Mouse (Mus musculus) kidney, embryonic 16.5 days (tissue): ENCODE measurements at regions not wholly inside any gene's neighbourhood (a gene's known extent, or its start where the extent isn't known, plus 50 kb on each side); places are given as distances from the start of the nearest gene placed in this dataset.

Experiments used
- ATAC-seq: fragments of 200-750 bp; cut with Nextera tagmentation; 2 replicates; pipeline ENCODE4 v1.8.0; 2017; ENCODE audit warnings: moderate TSS enrichment; ENCODE audit not compliant: low FRiP score, low TSS enrichment
- H3K27ac ChIP-seq: fragments of 300-500 bp; sonication (generic); 2 replicates; pipeline ENCODE4 v1.5.1; 2014; ENCODE audit warnings: low read length
- H3K27me3 ChIP-seq: fragments of 300-500 bp; sonication (generic); 2 replicates; pipeline ENCODE4 v1.6.1; 2014; ENCODE audit warnings: low read length, control low read depth, mixed read lengths; ENCODE audit not compliant: insufficient read depth
- H3K36me3 ChIP-seq: fragments of 300-500 bp; sonication (generic); 2 replicates; pipeline ENCODE4 v1.6.1; 2014; ENCODE audit warnings: low read length, control low read depth, mixed read lengths; ENCODE audit not compliant: insufficient read depth
- H3K4me1 ChIP-seq: fragments of 300-500 bp; sonication (generic); 2 replicates; pipeline ENCODE4 v1.6.1; 2014; ENCODE audit warnings: low read length, control low read depth, mixed read lengths; ENCODE audit not compliant: insufficient read depth
- H3K4me2 ChIP-seq: fragments of 300-500 bp; sonication (generic); replicated peaks from 2 replicates; pipeline ENCODE4 v1.6.1; 2014; ENCODE audit warnings: low read depth, low read length
- H3K4me3 ChIP-seq: fragments of 300-500 bp; sonication (generic); 2 replicates; pipeline ENCODE4 v1.5.1; 2014; ENCODE audit warnings: mild to moderate bottlenecking, low read length
- H3K9ac ChIP-seq: fragments of 300-500 bp; sonication (generic); replicated peaks from 2 replicates; pipeline ENCODE4 v1.6.1; 2014; ENCODE audit warnings: low read length
- H3K9me3 ChIP-seq: fragments of 300-500 bp; sonication (generic); 2 replicates; pipeline ENCODE4 v1.6.1; 2016; ENCODE audit warnings: low read length, control low read depth
- WGBS: fragments of 180-500 bp; shearing (Covaris S2); extraction: QIAGEN DNeasy Blood & Tissue Kit; methylation state at CpG from one replicate; pipeline ENCODE4 v1.1.7; 2014; 5-methylcytosine and 5-hydroxymethylcytosine counted together

GRCm38 (mm10) chr4:9218380-9218779 is 979.5 kb upstream of the Car8 start:
- Histone ChIP-seq H3K9me3 (0 out of 2 replicates have a peak, but pooled peaks cover 4% of the 10 kb centered on the region), H3K4me2 (no peak overlapping the region), H3K4me3 (no peak overlapping the region), H3K4me1 (peaks cover 7% of the 10 kb centered on the region), H3K27me3 (no peaks in the 10 kb centered on the region), H3K9ac (no peak overlapping the region), H3K27ac (no peak overlapping the region), H3K36me3 (no peaks in the 10 kb centered on the region)
- no peak for ATAC-seq
- 89% methylated on average over 5 of the region's 5 CpGs for WGBS

- no peak overlapping the region for H3K9ac ChIP-seq
- H3K9me3 ChIP-seq: no peaks in the 10 kb centered on the region
- H3K27me3 ChIP-seq: no peaks in the 10 kb centered on the region
- no peak overlapping the region for H3K4me3 ChIP-seq
- no peak overlapping the region for H3K4me2 ChIP-seq
- no peak for ATAC-seq
- 69% methylated on average over 2 of the region's 2 CpGs for WGBS
- H3K27ac ChIP-seq: no peak overlapping the region
- H3K36me3 ChIP-seq: no peaks in the 10 kb centered on the region
- no peaks in the 10 kb centered on the region for H3K4me1 ChIP-seq
Measured at GRCm38 (mm10) chr4:9208606-9209005, 969.8 kb upstream of the Car8 start.

DNA sequence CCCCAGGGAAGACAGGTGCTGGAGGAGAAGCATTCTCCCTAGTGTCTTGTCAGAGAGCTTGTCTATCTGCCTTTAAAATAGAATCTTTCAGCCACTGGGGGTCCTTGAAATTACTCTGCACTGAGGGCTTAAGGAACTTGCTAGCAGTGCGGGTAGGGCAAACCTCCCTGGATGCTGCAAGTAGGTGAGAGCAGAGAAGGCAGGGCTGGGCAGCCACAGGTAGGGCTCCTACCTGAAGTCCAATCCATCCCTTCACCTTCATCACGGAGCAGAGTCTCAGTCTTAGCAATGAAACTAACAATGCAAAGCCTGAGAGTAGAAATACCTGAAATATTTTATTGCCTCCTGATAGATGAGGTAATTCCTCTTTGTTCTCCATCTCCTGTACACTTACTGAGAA is 961.2 kb upstream of the Car8 start:
- H3K9me3 ChIP-seq: no peaks in the 10 kb centered on the region
- H3K4me3 ChIP-seq: no peak overlapping the region
- H3K27me3 ChIP-seq: no peaks in the 10 kb centered on the region
- H3K4me1 ChIP-seq: no peaks in the 10 kb centered on the region
- H3K27ac ChIP-seq: no peak overlapping the region
- no peak overlapping the region for H3K9ac ChIP-seq
- no peak overlapping the region for H3K4me2 ChIP-seq
- 71% methylated on average over 2 of the region's 2 CpGs for WGBS
- peak; percentile 46; the same call in 1 of the 2 replicates for ATAC-seq
- no peaks in the 10 kb centered on the region for H3K36me3 ChIP-seq

DNA sequence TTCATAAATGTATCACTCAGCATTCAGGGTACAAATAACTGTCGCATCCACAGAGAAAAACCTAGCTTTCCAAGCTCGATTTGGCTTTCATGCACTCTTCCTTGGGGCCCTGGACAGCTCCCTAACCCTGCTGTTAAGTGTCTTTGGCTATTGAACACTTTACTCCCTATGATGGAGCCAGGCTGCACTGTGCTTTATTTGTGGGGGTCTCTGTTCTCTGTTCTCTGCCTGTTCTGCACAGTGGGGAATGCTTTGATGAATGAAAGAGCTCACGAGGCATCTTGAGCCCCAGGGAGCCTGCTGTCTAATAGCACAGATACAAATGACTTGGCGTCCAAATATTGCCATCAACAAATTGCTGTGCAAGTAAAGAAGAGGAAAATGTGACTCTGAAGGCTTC is 957.6 kb upstream of the Car8 start:
- no peak for ATAC-seq
- H3K36me3 ChIP-seq: no peaks in the 10 kb centered on the region
- no peak overlapping the region for H3K27ac ChIP-seq
- no peaks in the 10 kb centered on the region for H3K4me1 ChIP-seq
- H3K4me3 ChIP-seq: no peak overlapping the region
- H3K9me3 ChIP-seq: no peaks in the 10 kb centered on the region
- WGBS: 74% methylated on average over 4 of the region's 4 CpGs
- no peaks in the 10 kb centered on the region for H3K27me3 ChIP-seq
- H3K9ac ChIP-seq: no peak overlapping the region
- H3K4me2 ChIP-seq: no peak overlapping the region

DNA sequence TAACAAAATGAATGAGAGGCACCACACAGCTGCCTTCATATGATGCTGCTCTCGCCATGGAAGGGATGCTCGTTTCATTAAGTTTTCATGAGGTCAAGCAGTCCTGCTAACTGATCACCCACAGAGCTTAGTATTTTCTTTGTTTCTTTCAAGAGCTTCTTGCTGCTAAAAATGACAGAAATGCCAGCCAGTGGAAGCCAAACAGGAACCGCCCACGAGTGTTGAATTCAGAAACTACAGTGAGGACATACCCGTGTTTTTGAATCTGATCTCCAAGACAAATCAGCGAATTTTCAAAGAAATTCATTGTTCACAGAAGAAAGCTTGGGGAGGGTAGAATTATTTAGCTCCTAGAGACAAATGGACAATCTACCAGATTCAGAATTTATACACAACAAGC is 954.3 kb upstream of the Car8 start:
- H3K4me2 ChIP-seq: no peak overlapping the region
- H3K9ac ChIP-seq: no peak overlapping the region
- no peaks in the 10 kb centered on the region for H3K4me1 ChIP-seq
- no peaks in the 10 kb centered on the region for H3K27me3 ChIP-seq
- ATAC-seq: no peak
- no peaks in the 10 kb centered on the region for H3K36me3 ChIP-seq
- 68% methylated on average over 6 of the region's 6 CpGs for WGBS
- H3K27ac ChIP-seq: no peak overlapping the region
- no peaks in the 10 kb centered on the region for H3K9me3 ChIP-seq
- no peak overlapping the region for H3K4me3 ChIP-seq

- Histone ChIP-seq H3K9ac (no peak overlapping the region), H3K36me3 (no peaks in the 10 kb centered on the region), H3K27me3 (no peaks in the 10 kb centered on the region), H3K4me1 (peaks cover 12% of the 10 kb centered on the region), H3K4me2 (peak overlapping the region; percentile 43), H3K27ac (no peak overlapping the region), H3K4me3 (no peak overlapping the region; the same call in 1 of the 2 replicates), H3K9me3 (no peaks in the 10 kb centered on the region)
- 29% methylated on average over 14 of the region's 14 CpGs for WGBS
- no peak for ATAC-seq
Measured at GRCm38 (mm10) chr4:9185156-9185875, 946.5 kb upstream of the Car8 start.

- Histone ChIP-seq H3K4me1 (peaks cover 12% of the 10 kb centered on the region), H3K27me3 (no peaks in the 10 kb centered on the region), H3K36me3 (no peaks in the 10 kb centered on the region), H3K9me3 (no peaks in the 10 kb centered on the region), H3K4me3 (peak overlapping the region; percentile 18), H3K27ac (no peak overlapping the region), H3K9ac (peak overlapping the region; percentile 27), H3K4me2 (peak overlapping the region; percentile 43)
- ATAC-seq: peak; percentile 84; the same call in 1 of the 2 replicates
- WGBS: 1% methylated on average over 12 of the region's 12 CpGs
Measured at GRCm38 (mm10) chr4:9184451-9185121, 945.7 kb upstream of the Car8 start.

DNA sequence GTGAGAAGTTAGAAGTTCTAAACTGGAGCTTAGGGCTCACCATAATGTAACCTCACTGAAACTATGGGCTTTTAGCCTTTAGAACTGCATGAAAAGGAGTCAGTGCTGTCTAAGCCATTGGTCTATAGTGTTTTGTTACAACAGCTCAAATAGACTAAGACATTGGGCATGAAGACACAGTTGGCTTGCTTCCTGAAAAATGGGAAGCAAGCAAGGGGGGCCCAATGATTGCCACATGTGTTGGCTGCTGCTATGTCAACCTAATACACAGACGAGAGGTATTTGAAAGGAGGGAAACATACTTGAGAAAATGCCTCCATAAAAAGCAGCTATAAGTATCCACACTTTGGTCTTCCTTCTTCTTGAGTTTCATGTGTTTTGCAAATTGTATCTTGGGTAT is 935.5 kb upstream of the Car8 start:
- H3K9me3 ChIP-seq: no peaks in the 10 kb centered on the region
- 70% methylated on average over 1 of the region's 1 CpGs for WGBS
- ATAC-seq: no peak
- H3K9ac ChIP-seq: no peak overlapping the region
- H3K27ac ChIP-seq: no peak overlapping the region
- H3K4me2 ChIP-seq: no peak overlapping the region
- H3K27me3 ChIP-seq: no peaks in the 10 kb centered on the region
- no peaks in the 10 kb centered on the region for H3K36me3 ChIP-seq
- no peaks in the 10 kb centered on the region for H3K4me1 ChIP-seq
- no peak overlapping the region for H3K4me3 ChIP-seq

- no peaks in the 10 kb centered on the region for H3K4me1 ChIP-seq
- H3K27me3 ChIP-seq: no peaks in the 10 kb centered on the region
- no peak for ATAC-seq
- H3K4me2 ChIP-seq: no peak overlapping the region
- 85% methylated on average over 7 of the region's 7 CpGs for WGBS
- H3K27ac ChIP-seq: no peak overlapping the region
- no peaks in the 10 kb centered on the region for H3K36me3 ChIP-seq
- H3K9ac ChIP-seq: no peak overlapping the region
- no peak overlapping the region for H3K4me3 ChIP-seq
- H3K9me3 ChIP-seq: no peaks in the 10 kb centered on the region
Measured at GRCm38 (mm10) chr4:9162374-9162773, 923.5 kb upstream of the Car8 start.

GRCm38 (mm10) chr4:9161814-9162133 is 922.9 kb upstream of the Car8 start:
- no peak overlapping the region for H3K4me3 ChIP-seq
- H3K9me3 ChIP-seq: no peaks in the 10 kb centered on the region
- WGBS: 25% methylated on average over 4 of the region's 4 CpGs
- ATAC-seq: no peak
- H3K4me2 ChIP-seq: no peak overlapping the region
- no peaks in the 10 kb centered on the region for H3K36me3 ChIP-seq
- no peak overlapping the region for H3K9ac ChIP-seq
- no peaks in the 10 kb centered on the region for H3K27me3 ChIP-seq
- H3K4me1 ChIP-seq: no peaks in the 10 kb centered on the region
- H3K27ac ChIP-seq: no peak overlapping the region
